Mouse (Mus musculus) stomach, embryonic 14.5 days (tissue): ENCODE results near the gene Gja6. TPM values are rescaled to one million over a fixed set of nuclear protein-coding genes. Genes with fewer than 3 reads are reported as not detected.

Experiments used
- ATAC-seq: fragments of 200-750 bp; cut with Nextera tagmentation; 2 replicates; pipeline ENCODE4 v1.8.0; 2017; ENCODE audit warnings: low read depth, moderate TSS enrichment; ENCODE audit not compliant: insufficient number of reproducible peaks, insufficient read depth, low FRiP score
- H3K27ac ChIP-seq: fragments of 300-500 bp; sonication (generic); 2 replicates; pipeline ENCODE4 v1.5.1; 2014; ENCODE audit warnings: mild to moderate bottlenecking, low read length, moderate library complexity, mixed read lengths
- H3K27me3 ChIP-seq: fragments of 300-500 bp; sonication (generic); 2 replicates; pipeline ENCODE4 v1.6.1; 2014; ENCODE audit warnings: low read length, control low read depth, mixed read lengths; ENCODE audit not compliant: control insufficient read depth, insufficient read depth
- H3K36me3 ChIP-seq: fragments of 300-500 bp; sonication (generic); 2 replicates; pipeline ENCODE4 v1.6.1; 2014; ENCODE audit warnings: mild to moderate bottlenecking, control low read depth, low read length, moderate library complexity, mixed read lengths; ENCODE audit not compliant: control insufficient read depth, insufficient read depth
- H3K4me1 ChIP-seq: fragments of 300-500 bp; sonication (generic); 2 replicates; pipeline ENCODE4 v1.6.1; 2014; ENCODE audit warnings: low read length, control low read depth, mixed read lengths; ENCODE audit not compliant: control insufficient read depth, insufficient read depth
- H3K4me2 ChIP-seq: fragments of 300-500 bp; sonication (generic); replicated peaks from 2 replicates; pipeline ENCODE4 v1.6.1; 2014; ENCODE audit warnings: low read depth, low read length, control low read depth
- H3K4me3 ChIP-seq: fragments of 300-500 bp; sonication (generic); 2 replicates; pipeline ENCODE4 v1.5.1; 2014; ENCODE audit warnings: low read depth, low read length, control low read depth
- H3K9ac ChIP-seq: fragments of 300-500 bp; sonication (generic); replicated peaks from 2 replicates; pipeline ENCODE4 v1.6.1; 2014; ENCODE audit warnings: low read depth, mild to moderate bottlenecking, control low read depth, low read length, moderate library complexity, mixed read lengths
- H3K9me3 ChIP-seq: fragments of 300-500 bp; sonication (generic); 2 replicates; pipeline ENCODE4 v1.6.1; 2016; ENCODE audit warnings: low read depth, low read length, control low read depth; ENCODE audit not compliant: control insufficient read depth
- WGBS: fragments of 180-500 bp; shearing (Covaris S2); extraction: QIAGEN DNeasy Blood & Tissue Kit; methylation state at CpG from one replicate; pipeline ENCODE4 v1.1.7; 2014; 5-methylcytosine and 5-hydroxymethylcytosine counted together
- polyA plus RNA-seq: library from polyadenylated mRNA; unstranded; fragments of >200 nt; fragmentation: Nextera tagmentation; extraction: Ambion mirVana; gene quantifications from 2 replicates; pipeline ENCODE4 v1.2.1, GENCODE M21; 2014

Gene Gja6
- polyA plus RNA-seq, 1 experiment from 2014 or later = 0.27 TPM

GRCm38 (mm10) chrX:160905041-160905678 lies 1.7 kb downstream of the Gja6 start:
- Histone ChIP-seq H3K9me3 (no peaks in the 10 kb centered on the region), H3K9ac (no peak overlapping the region), H3K36me3 (no peaks in the 10 kb centered on the region), H3K4me3 (no peak overlapping the region), H3K27me3 (no peaks in the 10 kb centered on the region), H3K4me2 (no peak overlapping the region), H3K4me1 (no peaks in the 10 kb centered on the region), H3K27ac (no peak overlapping the region)
- WGBS = 51% methylated on average over 2 of the region's 2 CpGs
- ATAC-seq = no peak; the same call in 1 of the 2 replicates

GRCm38 (mm10) chrX:160901118-160901517 lies 5.7 kb downstream of the Gja6 start:
- H3K4me1 ChIP-seq = no peaks in the 10 kb centered on the region
- no peak overlapping the region for H3K4me3 ChIP-seq
- ATAC-seq = peak; percentile 58; the same call in 1 of the 2 replicates
- H3K36me3 ChIP-seq = no peaks in the 10 kb centered on the region
- no peak overlapping the region for H3K4me2 ChIP-seq
- no peaks in the 10 kb centered on the region for H3K9me3 ChIP-seq
- H3K9ac ChIP-seq = no peak overlapping the region
- 86% methylated on average over 2 of the region's 2 CpGs for WGBS
- no peak overlapping the region for H3K27ac ChIP-seq
- no peaks in the 10 kb centered on the region for H3K27me3 ChIP-seq

- H3K36me3 ChIP-seq = no peaks in the 10 kb centered on the region
- H3K9me3 ChIP-seq = no peaks in the 10 kb centered on the region
- H3K4me3 ChIP-seq = no peak overlapping the region
- no peak overlapping the region for H3K9ac ChIP-seq
- no peaks in the 10 kb centered on the region for H3K4me1 ChIP-seq
- no peak overlapping the region for H3K27ac ChIP-seq
- no peaks in the 10 kb centered on the region for H3K27me3 ChIP-seq
- ATAC-seq = no peak
- H3K4me2 ChIP-seq = no peak overlapping the region
- WGBS = 50% methylated on average over 1 of the region's 1 CpGs
Measured at GRCm38 (mm10) chrX:160892077-160892476, 14.8 kb downstream of the Gja6 start.

GRCm38 (mm10) chrX:160886301-160886700 lies 20.6 kb downstream of the Gja6 start:
- no peak overlapping the region for H3K27ac ChIP-seq
- no peaks in the 10 kb centered on the region for H3K9me3 ChIP-seq
- no peaks in the 10 kb centered on the region for H3K4me1 ChIP-seq
- no peak for ATAC-seq
- no peak overlapping the region for H3K4me2 ChIP-seq
- no peaks in the 10 kb centered on the region for H3K36me3 ChIP-seq
- H3K4me3 ChIP-seq = no peak overlapping the region
- WGBS = 77% methylated on average over 2 of the region's 2 CpGs
- no peak overlapping the region for H3K9ac ChIP-seq
- no peaks in the 10 kb centered on the region for H3K27me3 ChIP-seq

GRCm38 (mm10) chrX:160866576-160866975 lies 40.3 kb downstream of the Gja6 start:
- no peak overlapping the region for H3K4me2 ChIP-seq
- H3K4me3 ChIP-seq = no peak overlapping the region
- 90% methylated on average over 4 of the region's 4 CpGs for WGBS
- H3K27me3 ChIP-seq = 0 out of 2 replicates have a peak, but pooled peaks cover 6% of the 10 kb centered on the region
- H3K36me3 ChIP-seq = no peaks in the 10 kb centered on the region
- H3K9me3 ChIP-seq = no peaks in the 10 kb centered on the region
- H3K9ac ChIP-seq = no peak overlapping the region
- no peak overlapping the region for H3K27ac ChIP-seq
- no peak for ATAC-seq
- no peaks in the 10 kb centered on the region for H3K4me1 ChIP-seq

- H3K4me2 ChIP-seq = no peak overlapping the region
- H3K9ac ChIP-seq = no peak overlapping the region
- 84% methylated on average over 4 of the region's 4 CpGs for WGBS
- 0 out of 2 replicates have a peak, but pooled peaks cover 6% of the 10 kb centered on the region for H3K27me3 ChIP-seq
- H3K9me3 ChIP-seq = no peaks in the 10 kb centered on the region
- H3K36me3 ChIP-seq = no peaks in the 10 kb centered on the region
- ATAC-seq = no peak
- H3K4me3 ChIP-seq = no peak overlapping the region
- H3K4me1 ChIP-seq = no peaks in the 10 kb centered on the region
- H3K27ac ChIP-seq = no peak overlapping the region
Measured at GRCm38 (mm10) chrX:160865022-160865421, 41.8 kb downstream of the Gja6 start.

DNA sequence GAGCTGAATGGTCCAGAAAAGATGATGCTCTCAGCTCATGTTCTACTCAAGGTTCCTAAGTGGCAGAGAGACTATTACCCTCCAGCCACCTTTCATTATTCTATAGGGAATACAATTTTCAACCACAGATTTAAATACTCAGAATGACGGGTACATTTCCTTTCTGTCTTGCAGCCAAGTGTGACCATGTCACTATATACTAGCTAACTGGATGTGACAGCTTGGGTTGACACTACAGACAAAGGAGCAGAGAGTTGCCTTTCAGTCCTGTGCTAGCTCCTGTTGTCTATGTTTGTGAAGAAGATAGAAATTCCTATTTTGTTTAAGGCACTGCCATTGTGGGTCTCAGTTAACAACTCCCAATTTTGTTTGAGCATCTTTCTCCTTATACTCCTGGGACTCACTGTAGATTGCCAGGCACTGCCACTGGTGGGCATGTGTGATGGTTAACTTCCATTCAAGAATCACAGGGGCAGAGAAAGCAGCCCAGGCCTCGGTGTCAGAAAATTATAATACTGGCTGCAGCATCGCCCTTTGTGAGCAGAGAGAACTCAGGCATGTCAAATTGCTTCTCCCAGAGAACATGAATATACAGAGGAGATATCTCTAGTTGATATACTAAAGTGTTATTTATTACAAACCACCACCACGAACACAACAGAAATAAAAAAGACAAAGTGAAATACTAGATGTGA lies 43.0 kb downstream of the Gja6 start:
- H3K9ac ChIP-seq = no peak overlapping the region
- H3K9me3 ChIP-seq = no peaks in the 10 kb centered on the region
- H3K27ac ChIP-seq = no peak overlapping the region
- 83% methylated on average over 4 of the region's 4 CpGs for WGBS
- no peak overlapping the region for H3K4me2 ChIP-seq
- no peak overlapping the region for H3K4me3 ChIP-seq
- no peaks in the 10 kb centered on the region for H3K4me1 ChIP-seq
- no peaks in the 10 kb centered on the region for H3K36me3 ChIP-seq
- no peak for ATAC-seq
- H3K27me3 ChIP-seq = 0 out of 2 replicates have a peak, but pooled peaks cover 6% of the 10 kb centered on the region
